Mouse (Mus musculus): ENCODE measurements around the gene Gm17409. TPM values are rescaled to one million over a fixed set of nuclear protein-coding genes. Genes with fewer than 3 reads are reported as not detected.

Gene Gm17409
- total and polyA plus RNA-seq, 3 experiments = not detected

DNA sequence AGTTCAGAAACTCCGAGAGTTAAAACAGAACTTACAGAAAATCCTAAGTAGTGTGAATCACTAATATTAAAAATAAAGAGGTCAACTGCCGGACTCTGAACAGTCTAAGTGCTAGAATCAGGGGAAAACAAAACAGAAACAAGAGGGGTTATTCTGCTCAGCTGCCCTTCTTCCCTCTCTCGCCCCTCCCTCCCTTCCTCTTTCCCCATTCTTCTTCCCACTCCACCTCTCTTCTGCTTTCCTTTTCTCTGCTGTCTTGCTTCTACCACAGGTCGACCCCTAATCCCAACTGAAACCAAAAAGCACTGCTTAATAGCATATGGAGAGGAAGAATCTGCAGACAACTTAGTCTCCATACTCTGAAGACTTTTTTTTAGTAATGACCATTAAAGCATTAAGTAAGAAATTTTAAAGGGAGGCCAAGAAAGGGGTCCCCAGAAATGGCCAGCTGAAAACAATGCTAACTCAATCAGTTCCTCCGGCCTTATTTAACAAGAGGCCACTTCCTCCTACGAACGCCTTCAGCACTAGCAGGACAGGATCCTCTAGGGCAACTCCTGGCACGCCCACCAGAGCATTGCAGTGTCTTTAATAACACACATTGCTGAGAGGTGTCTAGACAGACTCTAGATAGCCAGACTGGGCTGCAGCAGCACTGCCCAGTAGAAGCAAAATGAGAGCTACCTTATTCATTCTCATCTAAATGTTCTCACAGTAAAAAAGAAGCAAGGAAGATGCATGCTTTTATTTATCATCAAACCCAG lies 26.9 kb downstream of the Gm17409 start:
- Histone ChIP-seq H3K4me3 (ENCODE audit: low read depth, low read length) (no peak overlapping the region), H3K36me3 (replicated peaks) (no peaks in the 10 kb centered on the region), H3K9me3 (replicated peaks) (peaks cover 19% of the 10 kb centered on the region), H3K27me3 (ENCODE audit: insufficient read depth, low read length) (no peaks in the 10 kb centered on the region), H3K4me1 (ENCODE audit: insufficient read depth, low read depth, low read length) (no peaks in the 10 kb centered on the region)
- DNase-seq (ENCODE audit: low spot score) (no peak), ATAC-seq (ENCODE audit: extremely low read depth, insufficient number of reproducible peaks, low FRiP score, poor library complexity, severe bottlenecking) (no peak)
- no peak for TF ChIP-seq GATA2 (IDR thresholded peaks at IDR 0.05; ENCODE audit: borderline replicate concordance, low read depth, low read length)
- TF ChIP-seq CTCF (IDR thresholded peaks at IDR 0.05; ENCODE audit: low read depth, low read length) = no peak
- TF ChIP-seq POLR2AphosphoS5 (IDR thresholded peaks at IDR 0.05; ENCODE audit: insufficient replicate concordance, low read depth, low read length) = no peak
- no peak for TF ChIP-seq GATA1 (IDR thresholded peaks at IDR 0.05; ENCODE audit: borderline replicate concordance, low read length)
- no peak for TF ChIP-seq TAL1 (conservative IDR thresholded peaks at IDR 0.05; ENCODE audit: low read depth, low read length)

DNA sequence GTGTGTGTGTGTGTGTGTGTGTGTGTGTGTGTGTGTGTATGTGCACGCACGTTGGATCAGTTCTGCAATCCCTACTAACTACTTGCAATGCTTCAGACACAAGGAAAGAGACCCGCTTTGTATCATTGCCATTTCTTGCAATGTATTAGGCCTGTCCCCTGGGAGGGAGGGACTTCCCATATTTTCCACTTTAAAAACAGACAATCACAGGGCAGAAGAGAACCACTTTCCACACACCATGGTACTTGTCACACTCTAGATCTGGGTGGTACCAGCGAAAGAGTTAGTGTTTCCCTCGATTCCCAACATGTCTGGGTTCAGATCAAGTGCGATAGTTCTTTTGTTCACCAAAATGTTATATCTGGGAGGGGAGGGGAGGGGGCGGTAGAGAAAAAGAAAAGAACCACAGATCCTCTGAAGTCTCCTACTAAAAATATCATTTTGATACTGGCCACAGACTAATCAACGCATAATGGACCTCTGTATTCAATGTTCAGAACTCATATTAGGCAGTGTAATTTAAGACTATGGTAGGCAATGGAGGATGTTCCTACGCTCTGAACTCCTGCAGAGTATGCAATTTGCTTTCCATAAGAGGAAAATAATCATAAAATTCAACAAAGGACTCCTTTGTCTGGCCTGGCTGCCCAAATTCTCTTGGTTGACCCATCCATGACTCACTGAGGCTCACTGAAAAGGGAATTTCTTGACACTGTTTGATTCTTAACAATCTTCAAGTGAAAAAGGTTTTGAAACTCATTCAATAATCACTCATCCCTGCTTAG lies 35.6 kb downstream of the Gm17409 start:
- ATAC-seq (ENCODE audit: extremely low read depth, insufficient number of reproducible peaks, low FRiP score, poor library complexity, severe bottlenecking) (no peak), DNase-seq (ENCODE audit: low spot score) (no peak)
- H3K9me3 ChIP-seq (replicated peaks) = peaks cover 24% of the 10 kb centered on the region
- no peaks in the 10 kb centered on the region for H3K27me3 ChIP-seq (ENCODE audit: insufficient read depth, low read length)
- no peak for TF ChIP-seq TAL1 (conservative IDR thresholded peaks at IDR 0.05; ENCODE audit: low read depth, low read length)
- no peak for TF ChIP-seq CTCF (IDR thresholded peaks at IDR 0.05; ENCODE audit: low read depth, low read length)
- TF ChIP-seq POLR2AphosphoS5 (IDR thresholded peaks at IDR 0.05; ENCODE audit: insufficient replicate concordance, low read depth, low read length) = no peak
- no peak for TF ChIP-seq GATA2 (IDR thresholded peaks at IDR 0.05; ENCODE audit: borderline replicate concordance, low read depth, low read length)
- no peak for TF ChIP-seq GATA1 (IDR thresholded peaks at IDR 0.05; ENCODE audit: borderline replicate concordance, low read length)
- no peaks in the 10 kb centered on the region for H3K36me3 ChIP-seq (replicated peaks)
- no peak overlapping the region for H3K4me3 ChIP-seq (ENCODE audit: low read depth, low read length)
- H3K4me1 ChIP-seq (ENCODE audit: insufficient read depth, low read depth, low read length) = no peaks in the 10 kb centered on the region

DNA sequence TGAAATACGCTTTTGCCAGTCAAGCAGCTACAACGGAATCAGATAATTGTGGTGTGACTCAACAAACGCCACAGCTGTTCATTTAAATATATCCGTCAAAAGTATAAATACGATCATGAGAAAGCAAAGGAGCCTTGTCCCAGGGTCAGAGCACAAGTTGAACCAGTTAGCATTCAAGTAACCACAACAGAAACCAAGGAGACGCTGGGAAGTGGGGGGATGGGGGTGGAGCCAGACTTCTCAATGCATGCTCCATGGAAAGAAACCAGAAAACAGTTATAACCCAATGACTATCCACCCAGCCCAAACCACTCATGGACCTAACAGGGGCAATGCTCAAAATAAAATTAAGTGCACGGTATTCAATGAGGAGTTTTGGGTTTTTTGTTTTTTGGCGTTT lies 40.3 kb downstream of the Gm17409 start:
- H3K36me3 ChIP-seq (replicated peaks) = no peaks in the 10 kb centered on the region
- TF ChIP-seq POLR2AphosphoS5 (IDR thresholded peaks at IDR 0.05; ENCODE audit: insufficient replicate concordance, low read depth, low read length) (no peak), GATA2 (IDR thresholded peaks at IDR 0.05; ENCODE audit: borderline replicate concordance, low read depth, low read length) (no peak), GATA1 (IDR thresholded peaks at IDR 0.05; ENCODE audit: borderline replicate concordance, low read length) (no peak), TAL1 (conservative IDR thresholded peaks at IDR 0.05; ENCODE audit: low read depth, low read length) (no peak), CTCF (IDR thresholded peaks at IDR 0.05; ENCODE audit: low read depth, low read length) (no peak)
- no peaks in the 10 kb centered on the region for H3K27me3 ChIP-seq (ENCODE audit: insufficient read depth, low read length)
- peaks cover 30% of the 10 kb centered on the region for H3K9me3 ChIP-seq (replicated peaks)
- no peak for ATAC-seq (ENCODE audit: extremely low read depth, insufficient number of reproducible peaks, low FRiP score, poor library complexity, severe bottlenecking)
- no peaks in the 10 kb centered on the region for H3K4me1 ChIP-seq (ENCODE audit: insufficient read depth, low read depth, low read length)
- no peak overlapping the region for H3K4me3 ChIP-seq (ENCODE audit: low read depth, low read length)
- DNase-seq (ENCODE audit: low spot score) = no peak

DNA sequence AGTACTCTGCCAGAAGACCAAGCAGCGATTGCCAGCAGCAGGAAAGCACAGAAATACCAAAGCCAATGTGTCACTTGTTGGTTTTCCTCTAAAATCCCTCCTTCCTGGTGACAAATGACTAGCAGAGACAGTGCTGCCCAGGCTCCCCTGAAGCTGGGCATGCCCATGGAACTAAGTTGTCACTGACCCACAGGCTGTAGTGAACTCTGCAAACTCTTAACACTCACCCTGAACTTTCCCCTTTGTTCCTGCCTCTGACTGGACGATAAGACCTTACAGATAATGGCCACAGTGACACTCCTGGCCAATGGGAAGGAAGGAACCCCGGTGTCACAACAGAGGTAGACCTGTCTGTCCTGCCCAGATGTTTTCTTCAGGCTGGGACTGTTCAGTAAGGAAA lies 43.3 kb downstream of the Gm17409 start:
- ATAC-seq (ENCODE audit: extremely low read depth, insufficient number of reproducible peaks, low FRiP score, poor library complexity, severe bottlenecking) (no peak), DNase-seq (ENCODE audit: low spot score) (no peak)
- Histone ChIP-seq H3K4me1 (ENCODE audit: insufficient read depth, low read depth, low read length) (no peaks in the 10 kb centered on the region), H3K9me3 (replicated peaks) (peaks cover 31% of the 10 kb centered on the region), H3K36me3 (replicated peaks) (no peaks in the 10 kb centered on the region), H3K27me3 (ENCODE audit: insufficient read depth, low read length) (no peaks in the 10 kb centered on the region), H3K4me3 (ENCODE audit: low read depth, low read length) (no peak overlapping the region)
- TF ChIP-seq GATA2 (IDR thresholded peaks at IDR 0.05; ENCODE audit: borderline replicate concordance, low read depth, low read length) (no peak), CTCF (IDR thresholded peaks at IDR 0.05; ENCODE audit: low read depth, low read length) (no peak), TAL1 (conservative IDR thresholded peaks at IDR 0.05; ENCODE audit: low read depth, low read length) (no peak), GATA1 (IDR thresholded peaks at IDR 0.05; ENCODE audit: borderline replicate concordance, low read length) (no peak), POLR2AphosphoS5 (IDR thresholded peaks at IDR 0.05; ENCODE audit: insufficient replicate concordance, low read depth, low read length) (no peak)

DNA sequence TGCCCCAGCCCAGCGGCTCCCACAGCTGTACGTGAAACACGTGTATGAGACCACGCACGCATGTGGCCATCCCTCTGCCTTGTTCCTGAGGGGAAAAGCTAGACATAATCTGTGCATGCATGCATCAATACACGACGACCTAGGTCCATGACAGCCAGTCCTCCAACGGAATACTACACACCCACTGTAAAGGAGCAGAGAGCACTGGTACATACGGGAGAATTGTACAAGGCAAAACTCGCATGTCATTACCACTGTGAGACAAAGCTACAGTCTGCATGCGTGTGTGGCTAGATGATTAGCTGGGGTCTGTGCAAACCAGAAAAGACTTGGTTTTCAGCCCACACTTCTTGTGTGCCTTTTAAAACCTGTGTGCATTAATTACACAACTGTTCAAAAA lies 44.6 kb downstream of the Gm17409 start:
- Histone ChIP-seq H3K9me3 (replicated peaks) (peaks cover 20% of the 10 kb centered on the region), H3K4me1 (ENCODE audit: insufficient read depth, low read depth, low read length) (no peaks in the 10 kb centered on the region), H3K27me3 (ENCODE audit: insufficient read depth, low read length) (no peaks in the 10 kb centered on the region), H3K36me3 (replicated peaks) (no peaks in the 10 kb centered on the region), H3K4me3 (ENCODE audit: low read depth, low read length) (no peak overlapping the region)
- no peak for ATAC-seq (ENCODE audit: extremely low read depth, insufficient number of reproducible peaks, low FRiP score, poor library complexity, severe bottlenecking)
- TF ChIP-seq POLR2AphosphoS5 (IDR thresholded peaks at IDR 0.05; ENCODE audit: insufficient replicate concordance, low read depth, low read length) (no peak), GATA2 (IDR thresholded peaks at IDR 0.05; ENCODE audit: borderline replicate concordance, low read depth, low read length) (no peak), GATA1 (IDR thresholded peaks at IDR 0.05; ENCODE audit: borderline replicate concordance, low read length) (no peak), TAL1 (conservative IDR thresholded peaks at IDR 0.05; ENCODE audit: low read depth, low read length) (no peak), CTCF (IDR thresholded peaks at IDR 0.05; ENCODE audit: low read depth, low read length) (no peak)
- no peak for DNase-seq (ENCODE audit: low spot score)

DNA sequence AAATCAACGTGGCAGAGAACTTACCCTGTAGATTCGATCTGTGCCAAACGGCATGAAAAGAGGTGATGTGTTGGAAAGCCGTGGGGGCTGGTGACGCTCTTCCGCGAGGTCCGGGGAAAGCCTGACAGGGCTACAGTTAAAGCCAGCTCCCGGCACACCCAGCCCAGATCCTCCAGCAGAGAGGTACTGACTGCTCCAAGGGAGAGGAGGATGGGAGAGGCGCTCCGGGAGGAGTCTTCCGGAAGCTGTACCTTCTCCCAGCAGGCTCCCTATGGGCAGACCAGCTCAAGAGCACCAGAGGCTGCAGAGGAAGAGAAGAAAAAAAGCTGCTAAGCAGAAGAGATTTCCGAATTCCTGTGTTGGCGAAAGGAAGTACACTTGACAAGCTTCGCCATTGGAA lies 46.1 kb downstream of the Gm17409 start:
- Histone ChIP-seq H3K27me3 (ENCODE audit: insufficient read depth, low read length) (no peaks in the 10 kb centered on the region), H3K4me3 (ENCODE audit: low read depth, low read length) (no peak overlapping the region), H3K9me3 (replicated peaks) (peaks cover 20% of the 10 kb centered on the region), H3K4me1 (ENCODE audit: insufficient read depth, low read depth, low read length) (no peaks in the 10 kb centered on the region), H3K36me3 (replicated peaks) (no peaks in the 10 kb centered on the region)
- ATAC-seq (ENCODE audit: extremely low read depth, insufficient number of reproducible peaks, low FRiP score, poor library complexity, severe bottlenecking) = no peak
- no peak for DNase-seq (ENCODE audit: low spot score)
- TF ChIP-seq POLR2AphosphoS5 (IDR thresholded peaks at IDR 0.05; ENCODE audit: insufficient replicate concordance, low read depth, low read length) (no peak), GATA2 (IDR thresholded peaks at IDR 0.05; ENCODE audit: borderline replicate concordance, low read depth, low read length) (no peak), CTCF (IDR thresholded peaks at IDR 0.05; ENCODE audit: low read depth, low read length) (no peak), GATA1 (IDR thresholded peaks at IDR 0.05; ENCODE audit: borderline replicate concordance, low read length) (no peak), TAL1 (conservative IDR thresholded peaks at IDR 0.05; ENCODE audit: low read depth, low read length) (no peak)
